Mouse (Mus musculus) liver, embryonic 14.5 days (tissue): ENCODE results near the gene Neurl1a. TPM values are rescaled to one million over a fixed set of nuclear protein-coding genes. Genes with fewer than 3 reads are reported as not detected.

ENCODE experiments used
- ATAC-seq: fragments of 200-750 bp; cut with Nextera tagmentation; 2 replicates; pipeline ENCODE4 v1.8.0; 2017; ENCODE audit warnings: moderate number of reproducible peaks, mild to moderate bottlenecking, moderate library complexity; ENCODE audit not compliant: insufficient read depth
- DNase-seq, 3 experiments: peaks; one replicate each; pipeline ENCODE4 v3.0.0-alpha.2; 2012 to 2013; ENCODE audit warnings: low read depth in 3 of 3, low spot score in 3 of 3
- H3K27ac ChIP-seq: fragments of 300-500 bp; sonication (generic); 2 replicates; pipeline ENCODE4 v1.5.1; 2014; ENCODE audit warnings: moderate library complexity, mild to moderate bottlenecking, control low read depth, inconsistent platforms
- H3K27me3 ChIP-seq: fragments of 300-500 bp; sonication (generic); 2 replicates; pipeline ENCODE4 v1.6.1; 2014; ENCODE audit warnings: mild to moderate bottlenecking, low read length, moderate library complexity; ENCODE audit not compliant: control insufficient read depth, insufficient read depth
- H3K36me3 ChIP-seq: fragments of 300-500 bp; sonication (generic); replicated peaks from 2 replicates; pipeline ENCODE4 v1.6.1; 2014; ENCODE audit warnings: low read depth; ENCODE audit not compliant: control insufficient read depth, insufficient read depth
- H3K4me1 ChIP-seq, 2 experiments: fragments of 200-500 bp in 1 of 2; fragments of 300-500 bp in 1 of 2; sonication (generic) in 1 of 2; replicated peaks; 2 replicates each; pipeline ENCODE4 v1.6.1; 2012 to 2014; ENCODE audit warnings: antibody characterized with exemption in 1 of 2, inconsistent platforms in 1 of 2, low read length in 1 of 2; ENCODE audit not compliant: control insufficient read depth in 2 of 2, insufficient read depth in 2 of 2
- H3K4me2 ChIP-seq: fragments of 300-500 bp; sonication (generic); 2 replicates; pipeline ENCODE4 v1.6.1; 2014; ENCODE audit warnings: low read depth, mild to moderate bottlenecking, control low read depth, moderate library complexity
- H3K4me3 ChIP-seq, 2 experiments: fragments of 200-500 bp in 1 of 2; fragments of 300-500 bp in 1 of 2; sonication (generic) in 1 of 2; 2 replicates each; pipeline ENCODE4 v1.5.1; 2012 to 2014; ENCODE audit warnings: low read depth in 2 of 2, low read length in 2 of 2, mild to moderate bottlenecking in 2 of 2, control low read depth in 1 of 2, inconsistent platforms in 1 of 2, moderate library complexity in 1 of 2; ENCODE audit not compliant: insufficient read depth in 1 of 2
- H3K9ac ChIP-seq: fragments of 300-500 bp; sonication (generic); replicated peaks from 2 replicates; pipeline ENCODE4 v1.6.1; 2014; ENCODE audit warnings: mild to moderate bottlenecking, control low read depth, moderate library complexity
- H3K9me3 ChIP-seq: fragments of 300-500 bp; sonication (generic); 2 replicates; pipeline ENCODE4 v1.6.1; 2016; ENCODE audit warnings: low read length, mixed read lengths; ENCODE audit not compliant: control insufficient read depth
- CTCF ChIP-seq: IDR thresholded peaks from 2 replicates; pipeline ENCODE4 v1.5.1; 2016; ENCODE audit warnings: antibody characterized with exemption, low read depth, control low read depth
- EP300 ChIP-seq: IDR thresholded peaks from 2 replicates; pipeline ENCODE4 v1.6.1; 2016; ENCODE audit warnings: antibody characterized with exemption, low read depth
- WGBS: fragments of 180-500 bp; shearing (Covaris S2); extraction: QIAGEN DNeasy Blood & Tissue Kit; methylation state at CpG from one replicate; pipeline ENCODE4 v1.1.7; 2014; ENCODE audit not compliant: insufficient replicate concordance; 5-methylcytosine and 5-hydroxymethylcytosine counted together
- polyA plus RNA-seq, 2 experiments: library from polyadenylated mRNA; depleted of rRNA in 1 of 2; stranded (reverse) in 1 of 2; unstranded in 1 of 2; fragments of >200 nt; fragmentation: Nextera tagmentation in 1 of 2; extraction: Ambion mirVana in 1 of 2; gene quantifications; 2 replicates each; pipeline versions ENCODE4 v1.2.1 to v1.2.3; 2012 to 2014

Neurl1a gene
- polyA plus RNA-seq, 2 experiments = 0.53 to 0.70 TPM

DNA sequence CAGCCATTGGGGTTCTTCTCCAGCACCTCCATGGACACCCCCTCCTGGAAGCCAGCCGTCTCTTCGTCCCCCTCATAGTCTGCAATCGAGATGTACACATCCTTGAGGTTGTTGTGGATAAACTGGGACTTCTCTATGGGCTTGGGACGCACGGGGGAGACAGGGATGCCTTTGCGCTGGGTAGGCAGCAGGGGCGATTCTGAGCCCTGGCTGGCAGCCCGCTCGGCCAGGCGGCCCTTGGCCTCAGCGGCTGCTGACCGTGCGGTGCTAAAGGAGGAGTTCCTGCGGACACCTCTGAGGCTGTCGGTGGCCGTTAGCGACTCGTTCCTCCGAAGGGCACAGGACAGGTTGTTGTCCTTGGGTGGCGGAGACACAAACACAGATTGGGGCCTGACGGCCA lies 88.4 kb downstream of the Neurl1a start:
- Histone ChIP-seq H3K4me1 (no peaks in the 10 kb centered on the region), H3K27ac (no peak overlapping the region), H3K9ac (no peak overlapping the region), H3K36me3 (no peaks in the 10 kb centered on the region), H3K4me3 (no peak overlapping the region), H3K4me2 (no peak overlapping the region), H3K9me3 (no peaks in the 10 kb centered on the region), H3K27me3 (no peaks in the 10 kb centered on the region)
- DNase-seq = no peak
- TF ChIP-seq EP300 (no peak), CTCF (no peak)
- WGBS = 82% methylated on average over 21 of the region's 21 CpGs
- no peak for ATAC-seq

DNA sequence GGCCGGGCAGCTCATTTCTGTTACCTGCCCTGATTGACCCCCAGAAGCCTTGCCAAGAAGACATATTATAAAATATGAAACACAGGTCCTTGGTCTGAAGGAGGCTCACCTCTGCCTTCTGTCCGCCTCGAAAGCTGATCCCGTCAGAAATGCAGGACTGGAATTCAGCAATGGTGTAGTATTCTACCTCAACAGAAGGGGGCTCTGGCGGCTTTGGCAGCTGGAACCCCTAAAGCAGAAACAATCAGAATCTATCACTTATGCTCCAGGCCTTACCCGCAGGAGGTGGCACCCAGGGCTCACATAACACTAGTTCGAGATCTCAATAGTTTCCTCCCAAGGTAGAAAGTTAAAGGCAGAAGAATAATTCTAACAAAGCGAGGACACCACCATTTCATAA lies 91.1 kb downstream of the Neurl1a start:
- Histone ChIP-seq H3K27me3 (no peaks in the 10 kb centered on the region), H3K4me1 (no peaks in the 10 kb centered on the region), H3K4me3 (no peak overlapping the region), H3K27ac (no peak overlapping the region), H3K9me3 (no peaks in the 10 kb centered on the region), H3K4me2 (no peak overlapping the region), H3K36me3 (no peaks in the 10 kb centered on the region), H3K9ac (no peak overlapping the region)
- 55% methylated on average over 8 of the region's 8 CpGs for WGBS
- no peak for DNase-seq
- no peak for ATAC-seq
- TF ChIP-seq CTCF = peak; percentile 51
- no peak for TF ChIP-seq EP300

DNA sequence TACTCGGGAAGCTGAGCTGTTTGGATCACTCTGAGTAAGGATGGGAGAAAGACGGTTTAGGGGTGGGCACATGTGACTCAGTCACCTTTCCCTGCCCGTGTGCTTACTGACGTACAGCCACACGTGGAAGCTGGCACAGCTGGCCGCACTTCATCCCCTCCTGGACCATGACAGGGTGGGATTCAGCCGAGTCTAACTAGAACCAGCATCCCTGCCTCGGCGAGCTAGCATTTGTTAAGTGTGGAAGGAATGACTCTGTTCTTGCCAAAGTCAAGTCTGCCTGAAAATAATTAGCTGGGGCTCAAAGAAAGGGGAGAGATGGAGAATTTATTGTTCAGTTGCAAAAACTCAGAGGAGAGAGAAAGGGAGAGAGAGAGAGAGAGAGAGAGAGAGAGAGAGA lies 91.9 kb downstream of the Neurl1a start:
- H3K4me2 ChIP-seq = no peak overlapping the region
- no peak overlapping the region for H3K27ac ChIP-seq
- no peak for ATAC-seq
- no peak for DNase-seq
- WGBS = 67% methylated on average over 9 of the region's 9 CpGs
- no peaks in the 10 kb centered on the region for H3K27me3 ChIP-seq
- no peak overlapping the region for H3K9ac ChIP-seq
- no peaks in the 10 kb centered on the region for H3K9me3 ChIP-seq
- H3K4me3 ChIP-seq = no peak overlapping the region
- H3K36me3 ChIP-seq = no peaks in the 10 kb centered on the region
- H3K4me1 ChIP-seq = no peaks in the 10 kb centered on the region
- TF ChIP-seq EP300 (no peak), CTCF (no peak)

DNA sequence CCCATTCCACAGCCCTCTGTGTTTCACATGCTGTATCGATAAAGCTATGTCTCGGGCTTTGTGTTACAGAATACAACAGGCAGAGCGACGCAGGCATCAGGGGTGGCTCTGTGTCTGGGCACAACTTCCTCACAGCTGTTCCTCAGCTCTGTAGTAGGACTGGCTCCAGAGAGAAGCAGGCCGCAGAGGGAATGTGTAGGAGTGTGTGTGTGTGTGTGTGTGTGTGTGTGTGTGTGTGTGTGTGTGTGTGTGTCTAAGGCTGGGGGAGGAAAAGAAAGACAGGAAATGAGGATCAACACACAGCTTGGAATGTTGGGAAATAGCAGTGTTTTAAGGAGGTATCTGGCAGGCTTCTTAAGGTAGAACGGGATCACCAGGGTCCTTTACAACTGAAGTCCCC lies 98.1 kb downstream of the Neurl1a start:
- Histone ChIP-seq H3K27me3 (no peaks in the 10 kb centered on the region), H3K27ac (no peak overlapping the region), H3K9me3 (no peaks in the 10 kb centered on the region), H3K9ac (no peak overlapping the region), H3K36me3 (no peaks in the 10 kb centered on the region), H3K4me2 (no peak overlapping the region), H3K4me1 (no peaks in the 10 kb centered on the region), H3K4me3 (no peak overlapping the region)
- WGBS = 67% methylated on average over 6 of the region's 6 CpGs
- no peak for TF ChIP-seq CTCF
- TF ChIP-seq EP300 = no peak
- DNase-seq (no peak), ATAC-seq (no peak)

DNA sequence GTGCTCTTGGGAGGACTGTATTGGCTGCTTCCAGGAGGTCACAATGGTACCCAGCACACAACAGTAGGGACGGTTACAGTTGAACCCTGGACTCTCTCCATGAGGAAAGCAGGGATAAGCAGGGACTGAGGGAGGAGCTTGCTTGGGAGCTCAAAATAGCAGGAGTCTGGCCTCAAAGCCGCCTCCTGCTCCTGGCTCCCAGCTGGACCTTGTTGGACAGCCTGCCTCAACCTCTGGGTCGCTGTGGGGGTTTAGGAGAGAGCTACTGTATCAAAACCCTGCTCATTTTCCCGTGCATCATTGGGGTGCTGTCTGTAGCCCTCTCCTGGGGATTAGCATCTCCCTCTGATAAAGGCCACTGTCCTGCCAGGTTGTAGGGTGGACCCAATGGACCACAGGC lies 100.8 kb downstream of the Neurl1a start:
- ATAC-seq = no peak
- Histone ChIP-seq H3K36me3 (no peaks in the 10 kb centered on the region), H3K27me3 (no peaks in the 10 kb centered on the region), H3K9ac (no peak overlapping the region), H3K27ac (no peak overlapping the region), H3K4me1 (no peaks in the 10 kb centered on the region), H3K4me2 (no peak overlapping the region), H3K4me3 (no peak overlapping the region), H3K9me3 (no peaks in the 10 kb centered on the region)
- DNase-seq = no peak
- no peak for TF ChIP-seq EP300
- no peak for TF ChIP-seq CTCF
- 53% methylated on average over 4 of the region's 4 CpGs for WGBS
